Mouse (Mus musculus): Measurements from ENCODE around the gene Pax1.

- TF ChIP-seq CTCF (IDR thresholded peaks at IDR 0.05; ENCODE audit: low read depth) (no peak), EP300 (IDR thresholded peaks at IDR 0.05; ENCODE audit: low read depth) (no peak)
Measured at GRCm38 (mm10) chr2:147339796-147340195, 21.9 kb upstream of the Pax1 start.
